Mouse (Mus musculus) liver, postnatal 0 days (tissue): ENCODE measurements around the gene Higd2a. TPM values are rescaled to one million over a fixed set of nuclear protein-coding genes. Genes with fewer than 3 reads are reported as not detected.

ENCODE experiments used
- ATAC-seq: fragments of 200-750 bp; cut with Nextera tagmentation; 2 replicates; pipeline ENCODE4 v1.8.0; 2017; ENCODE audit warnings: mild to moderate bottlenecking, moderate library complexity
- DNase-seq: peaks from one replicate; pipeline ENCODE4 v3.0.0-alpha.2; 2016
- H3K27ac ChIP-seq: fragments of 300-500 bp; sonication (generic); 2 replicates; pipeline ENCODE4 v1.5.1; 2014; ENCODE audit warnings: antibody characterized with exemption, moderate library complexity, mild to moderate bottlenecking, low read depth
- H3K27me3 ChIP-seq: fragments of 300-500 bp; sonication (generic); 2 replicates; pipeline ENCODE4 v1.6.1; 2014; ENCODE audit warnings: low read length, control low read depth, mixed read lengths; ENCODE audit not compliant: insufficient read depth
- H3K36me3 ChIP-seq: fragments of 300-500 bp; sonication (generic); replicated peaks from 2 replicates; pipeline ENCODE4 v1.6.1; 2014; ENCODE audit warnings: mild to moderate bottlenecking, control low read depth, low read length, moderate library complexity, mixed read lengths; ENCODE audit not compliant: insufficient read depth
- H3K4me1 ChIP-seq: fragments of 300-500 bp; sonication (generic); 2 replicates; pipeline ENCODE4 v1.6.1; 2014; ENCODE audit warnings: antibody characterized with exemption, mild to moderate bottlenecking, control low read depth; ENCODE audit not compliant: insufficient read depth
- H3K4me2 ChIP-seq: fragments of 300-500 bp; sonication (generic); 2 replicates; pipeline ENCODE4 v1.6.1; 2014; ENCODE audit warnings: low read depth, mild to moderate bottlenecking, low read length, moderate library complexity, mixed read lengths
- H3K4me3 ChIP-seq: fragments of 300-500 bp; sonication (generic); 2 replicates; pipeline ENCODE4 v1.5.1; 2014; ENCODE audit warnings: low read depth, low read length
- H3K9ac ChIP-seq: fragments of 300-500 bp; sonication (generic); replicated peaks from 2 replicates; pipeline ENCODE4 v1.6.1; 2014; ENCODE audit warnings: mild to moderate bottlenecking, moderate library complexity
- H3K9me3 ChIP-seq: fragments of 300-500 bp; sonication (generic); 2 replicates; pipeline ENCODE4 v1.6.1; 2016; ENCODE audit warnings: mild to moderate bottlenecking, control low read depth, low read length, mixed read lengths
- CTCF ChIP-seq: sonication (generic); IDR thresholded peaks from 2 replicates; pipeline ENCODE4 v1.5.1; 2016; ENCODE audit warnings: antibody characterized with exemption, low read depth
- EP300 ChIP-seq: IDR thresholded peaks from 2 replicates; pipeline ENCODE4 v1.6.1; 2016; ENCODE audit warnings: antibody characterized with exemption, low read depth, mild to moderate bottlenecking
- WGBS: fragments of 180-500 bp; shearing (Covaris S2); extraction: QIAGEN DNeasy Blood & Tissue Kit; methylation state at CpG from one replicate; pipeline ENCODE4 v1.1.7; 2014; ENCODE audit not compliant: insufficient replicate concordance; 5-methylcytosine and 5-hydroxymethylcytosine counted together
- polyA plus RNA-seq: library from polyadenylated mRNA; unstranded; fragments of >200 nt; fragmentation: Nextera tagmentation; extraction: Ambion mirVana; gene quantifications from 2 replicates; pipeline ENCODE4 v1.2.1, GENCODE M21; 2015

Higd2a gene
- polyA plus RNA-seq, 1 experiment from 2014 or later, result 169 TPM

DNA sequence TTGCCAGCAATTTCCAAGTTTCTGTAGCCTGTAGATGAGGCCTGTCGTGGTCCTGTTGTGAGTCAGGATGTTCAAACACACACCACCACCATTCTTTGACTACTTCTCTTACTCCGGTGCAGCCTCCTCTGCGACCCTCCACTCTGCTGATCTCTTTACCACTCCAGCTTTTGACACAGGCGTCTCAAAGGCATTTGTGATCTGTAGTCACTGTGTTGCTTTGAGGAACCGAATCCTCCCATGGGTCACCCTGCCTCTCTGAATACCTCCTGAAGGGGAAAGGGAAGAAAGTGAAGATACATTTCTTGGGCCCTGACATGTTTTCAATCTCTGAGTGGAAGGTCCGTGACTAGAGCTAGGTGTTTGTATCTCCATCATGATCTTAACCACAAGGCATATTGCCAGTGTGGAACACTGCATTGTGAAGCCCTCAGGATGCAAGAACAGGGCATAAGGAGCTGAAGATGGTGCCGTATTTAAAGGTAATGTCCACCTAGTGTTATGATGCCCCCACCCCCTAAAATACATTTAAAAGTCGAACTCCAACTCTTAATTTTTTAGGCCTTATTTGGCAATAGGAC lies 1.9 kb downstream of the Higd2a start:
- peaks cover 5% of the 10 kb centered on the region; the same call in 1 of the 2 replicates for H3K36me3 ChIP-seq
- no peak for DNase-seq
- H3K4me1 ChIP-seq, result peaks cover 7% of the 10 kb centered on the region
- no peak overlapping the region for H3K9ac ChIP-seq
- H3K9me3 ChIP-seq, result no peaks in the 10 kb centered on the region
- no peaks in the 10 kb centered on the region for H3K27me3 ChIP-seq
- no peak overlapping the region for H3K4me3 ChIP-seq
- 82% methylated on average over 8 of the region's 8 CpGs for WGBS
- no peak for TF ChIP-seq EP300
- no peak for TF ChIP-seq CTCF
- H3K27ac ChIP-seq, result no peak overlapping the region
- no peak for ATAC-seq
- no peak overlapping the region for H3K4me2 ChIP-seq

DNA sequence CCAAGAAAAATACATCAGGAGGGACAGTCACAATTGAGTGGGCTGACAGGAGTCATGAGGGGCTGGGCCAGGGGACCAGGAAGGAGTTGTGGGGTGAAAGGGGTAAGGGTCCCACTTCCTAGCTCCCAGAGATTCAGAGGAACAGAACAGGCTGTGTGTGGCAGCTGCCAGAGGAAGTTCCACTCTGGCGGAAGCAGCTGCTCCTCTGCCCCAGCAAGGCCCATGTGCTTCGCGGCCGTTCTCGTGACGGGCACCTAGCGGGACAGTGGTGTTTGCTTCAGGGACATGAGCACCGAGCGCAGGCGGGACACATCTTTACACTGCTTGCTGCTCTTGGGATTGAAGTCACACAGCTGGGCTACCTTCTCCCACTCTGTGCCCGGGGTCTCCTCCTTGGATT lies 3.6 kb downstream of the Higd2a start:
- Histone ChIP-seq H3K27me3 (no peaks in the 10 kb centered on the region), H3K9ac (no peak overlapping the region), H3K4me3 (no peak overlapping the region), H3K36me3 (peaks cover 8% of the 10 kb centered on the region; the same call in 1 of the 2 replicates), H3K4me1 (peaks cover 7% of the 10 kb centered on the region), H3K9me3 (no peaks in the 10 kb centered on the region), H3K27ac (no peak overlapping the region), H3K4me2 (no peak overlapping the region)
- TF ChIP-seq CTCF (no peak), EP300 (no peak)
- no peak for ATAC-seq
- DNase-seq, result no peak
- WGBS, result 76% methylated on average over 11 of the region's 11 CpGs

DNA sequence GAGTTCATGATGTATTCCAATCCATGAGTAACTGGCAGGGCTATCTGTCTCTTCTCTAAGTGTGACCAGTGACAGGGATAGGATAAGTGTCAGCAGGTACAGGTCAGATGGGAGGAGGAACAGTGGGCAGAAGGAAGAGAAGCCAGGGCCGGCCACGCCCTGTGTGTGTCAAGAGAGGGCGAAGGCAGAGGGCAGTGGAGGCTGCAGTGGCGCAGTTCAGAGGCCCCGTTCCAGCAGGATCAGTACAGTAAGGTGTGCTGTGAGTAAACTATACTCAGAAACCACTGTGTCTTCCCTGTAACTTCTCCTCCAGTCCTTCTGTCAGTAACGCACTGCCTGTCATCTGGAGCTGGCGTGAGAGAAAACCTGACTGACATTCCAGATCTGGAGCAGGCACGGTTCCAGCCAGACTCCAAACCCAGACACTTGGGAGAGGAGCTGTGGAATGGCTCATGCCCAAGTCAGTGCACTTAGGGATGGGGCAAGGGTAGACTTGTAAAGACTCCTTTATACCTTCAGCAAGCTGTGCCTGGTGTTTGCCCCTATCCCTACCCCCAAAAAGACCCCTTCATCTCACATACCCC lies 6.2 kb downstream of the Higd2a start:
- Histone ChIP-seq H3K9ac (no peak overlapping the region), H3K9me3 (no peaks in the 10 kb centered on the region), H3K27me3 (no peaks in the 10 kb centered on the region), H3K4me2 (no peak overlapping the region), H3K36me3 (peaks cover 9% of the 10 kb centered on the region; the same call in 1 of the 2 replicates), H3K27ac (no peak overlapping the region), H3K4me1 (peaks cover 4% of the 10 kb centered on the region), H3K4me3 (no peak overlapping the region)
- ATAC-seq, result no peak
- DNase-seq, result no peak
- WGBS, result 80% methylated on average over 8 of the region's 8 CpGs
- TF ChIP-seq EP300, result no peak
- TF ChIP-seq CTCF, result no peak

DNA sequence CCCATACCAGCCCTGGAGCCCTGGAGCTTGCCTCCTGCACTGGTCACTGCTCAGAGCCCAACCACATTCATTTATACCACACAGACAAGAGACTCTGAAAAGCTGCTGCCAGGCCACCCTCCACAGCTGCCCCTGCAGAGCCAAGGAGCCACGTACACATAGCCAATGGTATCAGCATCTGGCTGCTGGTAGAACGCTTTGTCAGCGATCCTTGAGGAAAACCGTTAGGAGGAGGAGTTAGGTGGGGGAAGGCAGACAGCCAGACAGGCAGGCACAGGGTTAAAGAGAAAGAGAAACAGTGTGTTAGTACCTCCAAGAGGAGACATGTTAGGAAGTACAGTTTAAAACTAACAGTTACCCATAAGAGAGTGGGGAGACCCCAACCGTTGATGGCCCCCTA lies 6.9 kb downstream of the Higd2a start:
- Histone ChIP-seq H3K9ac (no peak overlapping the region), H3K9me3 (no peaks in the 10 kb centered on the region), H3K36me3 (peaks cover 9% of the 10 kb centered on the region; the same call in 1 of the 2 replicates), H3K4me1 (no peaks in the 10 kb centered on the region), H3K4me2 (no peak overlapping the region), H3K27ac (no peak overlapping the region), H3K27me3 (no peaks in the 10 kb centered on the region), H3K4me3 (no peak overlapping the region)
- ATAC-seq (no peak), DNase-seq (no peak)
- WGBS, result 71% methylated on average over 5 of the region's 5 CpGs
- TF ChIP-seq CTCF (no peak), EP300 (no peak)

DNA sequence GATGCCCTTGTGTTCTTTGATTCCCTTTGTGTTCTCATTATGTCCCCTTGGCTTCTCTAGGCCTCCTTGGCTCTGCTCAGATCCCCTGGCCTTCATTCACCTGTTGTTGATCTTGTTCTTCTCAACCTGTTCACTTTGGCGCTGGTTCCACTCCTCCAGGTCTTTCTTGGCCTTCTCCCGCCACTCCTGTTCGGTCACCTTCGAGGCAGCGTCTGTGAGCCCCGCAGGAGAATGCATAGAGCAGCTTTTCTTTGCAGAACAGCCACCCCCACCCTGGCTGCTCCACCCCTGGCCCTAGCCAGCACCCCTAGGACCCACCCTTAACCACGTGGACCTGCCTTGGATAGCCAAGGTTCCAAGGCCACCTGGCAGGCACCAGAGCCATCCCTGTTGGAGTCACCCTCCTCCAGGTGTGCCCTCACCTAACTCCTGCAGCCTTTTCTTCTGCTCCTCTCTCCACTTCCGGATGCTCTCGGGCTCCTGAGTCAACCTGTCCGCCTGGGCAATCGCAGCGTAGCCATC lies 8.7 kb downstream of the Higd2a start:
- H3K36me3 ChIP-seq, result 0 out of 2 replicates have a peak, but pooled peaks cover 9% of the 10 kb centered on the region
- no peak for ATAC-seq

DNA sequence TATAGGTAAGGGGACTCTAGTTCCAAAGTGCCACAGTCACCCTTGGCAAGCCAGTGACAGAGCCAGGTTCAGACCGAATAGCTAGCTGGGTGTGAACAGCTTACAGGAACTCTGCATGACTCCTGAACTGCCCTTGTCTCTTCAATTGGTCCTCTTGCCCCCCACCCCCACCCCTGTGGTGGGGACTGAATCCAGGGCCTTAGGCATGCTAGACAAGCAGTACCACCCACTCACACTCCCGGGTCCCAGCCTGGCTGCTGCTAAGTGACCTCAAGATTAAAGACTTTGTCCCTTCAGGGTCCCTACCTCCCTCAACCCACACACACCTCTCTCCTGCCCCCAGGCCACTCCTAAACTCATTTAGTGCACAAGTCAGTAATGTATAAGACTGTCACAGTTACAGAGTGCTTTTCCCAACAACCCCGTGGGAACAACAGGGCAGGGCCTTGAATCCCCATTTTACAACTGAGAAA lies 12.7 kb downstream of the Higd2a start:
- H3K36me3 ChIP-seq, result peaks cover 14% of the 10 kb centered on the region; the same call in 1 of the 2 replicates
- no peak overlapping the region for H3K27ac ChIP-seq
- 68% methylated on average over 3 of the region's 3 CpGs for WGBS

More for the DNA sequence above, 8.7 kb downstream of the Higd2a start:
- H3K9me3 ChIP-seq, result no peaks in the 10 kb centered on the region
- no peaks in the 10 kb centered on the region for H3K4me1 ChIP-seq
- WGBS, result 85% methylated on average over 12 of the region's 12 CpGs
- no peak overlapping the region for H3K27ac ChIP-seq
- no peaks in the 10 kb centered on the region for H3K27me3 ChIP-seq
- TF ChIP-seq EP300, result no peak
- TF ChIP-seq CTCF, result no peak
- DNase-seq, result no peak
- H3K9ac ChIP-seq, result no peak overlapping the region
- H3K4me3 ChIP-seq, result no peak overlapping the region
- no peak overlapping the region for H3K4me2 ChIP-seq

More for the DNA sequence above, 12.7 kb downstream of the Higd2a start:
- Histone ChIP-seq H3K9me3 (no peaks in the 10 kb centered on the region), H3K4me2 (no peak overlapping the region), H3K4me3 (no peak overlapping the region), H3K27me3 (no peaks in the 10 kb centered on the region), H3K9ac (no peak overlapping the region), H3K4me1 (no peaks in the 10 kb centered on the region)
- no peak for TF ChIP-seq CTCF
- no peak for TF ChIP-seq EP300
- DNase-seq (no peak), ATAC-seq (no peak)
